Mouse (Mus musculus): ENCODE measurements at regions not wholly inside any gene's neighbourhood (a gene's known extent, or its start where the extent isn't known, plus 50 kb on each side); places are given as distances from the start of the nearest gene placed in this dataset.

DNA sequence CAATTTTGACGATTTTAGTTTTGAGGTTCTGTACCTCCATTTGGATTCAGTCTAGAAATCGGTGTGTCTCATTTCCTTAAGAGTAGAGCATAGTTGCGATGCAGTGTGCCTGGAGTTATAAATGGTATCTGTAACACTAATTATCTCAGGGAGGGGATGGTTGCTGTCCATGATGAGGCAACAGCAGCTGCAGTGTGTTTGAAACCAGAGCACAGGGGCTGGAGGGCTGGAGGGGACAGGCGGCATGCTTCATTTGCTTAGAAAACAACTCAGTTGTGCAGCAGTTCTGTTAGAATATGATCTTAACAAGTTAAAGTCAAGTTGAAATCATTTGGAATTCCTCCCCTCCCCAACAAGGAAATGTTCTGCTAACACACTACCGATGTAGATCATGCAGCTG is 69.3 kb upstream of the Lrig3 start:
- no peak for DNase-seq

DNA sequence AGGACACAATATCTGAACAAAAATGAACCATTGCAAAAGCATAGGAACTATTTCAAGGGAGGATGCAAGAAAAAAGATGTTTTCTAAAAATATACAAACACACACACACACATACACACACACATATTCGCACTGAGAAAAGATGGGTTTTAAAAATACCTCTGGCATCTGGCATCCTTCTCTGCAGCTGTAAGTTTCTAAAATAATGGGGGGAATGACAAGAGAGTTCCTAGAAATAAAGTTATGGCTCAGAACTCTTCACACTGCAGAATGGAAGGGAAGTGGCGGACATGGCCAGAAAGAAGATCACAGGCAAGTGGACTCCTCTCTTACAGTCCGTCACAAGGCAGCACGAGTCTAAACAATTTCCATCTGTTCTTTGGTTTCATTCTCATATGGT is 66.5 kb upstream of the Lrig3 start:
- no peak for DNase-seq

DNA sequence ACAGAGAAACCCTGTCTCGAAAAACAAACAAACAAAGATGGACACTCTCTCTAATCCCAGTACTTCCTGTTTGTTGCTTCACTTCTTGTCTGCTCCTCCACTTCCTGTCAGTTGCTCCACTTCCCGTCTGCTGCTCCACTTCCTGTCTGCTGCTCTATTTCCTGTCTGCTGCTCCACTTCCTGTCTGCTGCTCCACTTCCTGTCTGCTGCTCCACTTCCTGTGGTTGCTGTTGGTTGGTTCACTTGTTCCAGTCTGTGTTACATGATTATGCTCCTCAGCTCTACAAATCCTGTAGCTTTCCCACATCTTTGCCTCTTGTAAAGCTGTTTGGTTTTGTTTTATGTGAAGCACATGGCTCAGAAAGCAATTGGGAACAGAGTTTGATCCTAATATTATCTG is 65.4 kb upstream of the Lrig3 start:
- DNase-seq = no peak

GRCm38 (mm10) chr10:125902668-125903067 is 63.3 kb upstream of the Lrig3 start:
- no peak for DNase-seq

DNA sequence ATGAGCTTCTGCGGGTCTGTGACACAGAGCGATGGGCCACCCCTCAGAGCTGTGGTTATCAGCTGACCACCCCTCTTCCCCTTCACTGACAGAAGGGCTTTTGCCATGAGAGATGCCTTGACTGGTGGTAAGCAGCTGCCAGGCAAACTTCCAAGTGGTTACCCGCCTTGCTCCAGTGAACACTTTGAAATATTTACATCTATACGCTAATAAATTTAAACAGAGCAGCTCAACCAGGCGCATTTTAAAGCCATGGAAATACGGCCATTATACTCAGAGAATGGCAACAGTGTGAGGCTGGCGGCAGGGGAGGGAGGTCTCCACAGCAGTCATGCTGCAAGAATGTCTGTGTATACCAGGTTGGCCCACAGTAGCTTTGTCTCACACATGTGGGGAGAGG is 53.8 kb upstream of the Lrig3 start:
- no peak for DNase-seq
